Mouse (Mus musculus): ENCODE measurements around the gene Wls.

Wls gene

GRCm38 (mm10) chr3:159917328-159918090 lies 78.0 kb downstream of the Wls start:
- peak; percentile 38 for DNase-seq (ENCODE audit: low read depth, low spot score)

Measured in brain, adult 2 months (tissue).